Mouse (Mus musculus) MEL (cell line): ENCODE measurements around the gene Ring1.

Source experiments
- CTCF ChIP-seq, 3 experiments: IDR thresholded peaks in 2 of 3; conservative IDR thresholded peaks in 1 of 3; 2 replicates each; pipeline ENCODE4 v1.5.1; 2011 to 2012; ENCODE audit warnings: low read length in 3 of 3, low read depth in 2 of 3, mild to moderate bottlenecking in 2 of 3, improper control_type of control experiment in 1 of 3, inconsistent platforms in 1 of 3, mixed read lengths in 1 of 3, moderate library complexity in 1 of 3; ENCODE audit not compliant: control insufficient read depth in 1 of 3, insufficient read depth in 1 of 3, poor library complexity in 1 of 3, severe bottlenecking in 1 of 3
- GABPA ChIP-seq: IDR thresholded peaks from 2 replicates; pipeline ENCODE4 v1.6.1; 2012; ENCODE audit warnings: low read depth, mild to moderate bottlenecking, inconsistent platforms, low read length, improper control_type of control experiment, moderate library complexity
- GATA1 ChIP-seq: IDR thresholded peaks from 2 replicates; pipeline ENCODE4 v1.6.1; 2011; ENCODE audit warnings: low read depth, low read length, improper control_type of control experiment
- KAT2A ChIP-seq: conservative IDR thresholded peaks from 2 replicates; pipeline ENCODE4 v1.6.1; 2012; ENCODE audit warnings: low read depth, low read length, improper control_type of control experiment, inconsistent platforms
- MAX ChIP-seq: IDR thresholded peaks from 2 replicates; pipeline ENCODE4 v1.6.1; 2011; ENCODE audit warnings: low read length, improper control_type of control experiment
- MAZ ChIP-seq: IDR thresholded peaks from 2 replicates; pipeline ENCODE4 v1.6.1; 2012; ENCODE audit warnings: low read depth, mild to moderate bottlenecking, inconsistent platforms, low read length, improper control_type of control experiment
- MEF2A ChIP-seq: IDR thresholded peaks from 2 replicates; pipeline ENCODE4 v1.6.1; 2014; ENCODE audit warnings: low read depth, mild to moderate bottlenecking, inconsistent platforms, low read length, improper control_type of control experiment; ENCODE audit not compliant: poor library complexity, insufficient replicate concordance, severe bottlenecking; ENCODE audit errors: extremely low read depth
- POLR2A ChIP-seq, 2 experiments: IDR thresholded peaks; 2 replicates each; pipeline ENCODE4 v1.6.1; 2011 to 2012; ENCODE audit warnings: low read length in 2 of 2, mild to moderate bottlenecking in 2 of 2, control low read depth in 1 of 2, improper control_type of control experiment in 1 of 2, low read depth in 1 of 2, moderate library complexity in 1 of 2; ENCODE audit not compliant: control insufficient read depth in 1 of 2, insufficient read depth in 1 of 2, poor library complexity in 1 of 2
- ZMIZ1 ChIP-seq: IDR thresholded peaks from 2 replicates; pipeline ENCODE4 v1.6.1; 2012; ENCODE audit warnings: low read depth, mild to moderate bottlenecking, inconsistent platforms, low read length, improper control_type of control experiment, moderate library complexity

DNA sequence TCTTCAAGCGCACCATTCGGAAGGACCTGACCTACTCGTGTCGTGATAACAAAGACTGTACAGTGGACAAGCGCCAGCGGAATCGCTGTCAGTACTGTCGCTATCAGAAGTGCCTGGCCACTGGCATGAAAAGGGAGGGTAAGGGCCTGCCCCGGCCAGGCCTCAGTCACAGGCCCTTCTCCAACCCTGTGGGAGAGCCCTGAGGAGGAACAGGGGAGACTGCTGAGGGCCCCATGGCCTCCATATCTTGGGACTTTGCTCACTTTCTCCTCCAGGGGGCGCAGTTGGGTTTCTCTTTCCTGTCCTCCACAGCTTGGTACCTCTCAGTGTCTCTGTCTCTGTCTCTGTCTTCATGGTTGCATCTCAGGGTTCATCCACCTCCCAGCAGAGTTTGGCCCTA is 9.6 kb upstream of the Ring1 start:
- no peak for TF ChIP-seq GATA1
- no peak for TF ChIP-seq POLR2A (IDR thresholded peaks at IDR 0.05; ENCODE audit: control insufficient read depth in 1 of 2, insufficient read depth in 1 of 2, low read depth in 1 of 2, low read length in 2 of 2, poor library complexity in 1 of 2)
- TF ChIP-seq MEF2A, result no peak
- TF ChIP-seq MAZ, result no peak
- TF ChIP-seq GABPA, result no peak
- no peak; the same call in 1 of the 2 replicates for TF ChIP-seq MAX
- no peak for TF ChIP-seq KAT2A
- TF ChIP-seq CTCF (IDR thresholded peaks at IDR 0.05 in 2 of 3, conservative IDR thresholded peaks at IDR 0.05 in 1 of 3; ENCODE audit: control insufficient read depth in 1 of 3, insufficient read depth in 1 of 3, low read depth in 2 of 3, low read length in 3 of 3, poor library complexity in 1 of 3, severe bottlenecking in 1 of 3), result peak; percentile 78 to 85 (median 84)
- no peak for TF ChIP-seq ZMIZ1
